Mouse (Mus musculus) mouse embryonic stem cell (cell line): Measurements from ENCODE around the gene Usp4.
"Not testable (repeated sequence)": the region's sequence is repeated elsewhere in the genome, so short reads cannot be mapped to it uniquely, and the experiment has no call there.

Experiments
- in situ Hi-C, 2 experiments: fragments of 300-500 bp; cut with MboI; formaldehyde crosslinking; loops; 1 replicate in 1 of 2; 3 replicates in 1 of 2; pipeline ENCODE4 v1.14.3; 2019 to 2020; ENCODE audit warnings: low sequenced_read_pairs in 2 of 2, low pct_unique_long_range_greater_than_20kb in 1 of 2, mixed read lengths in 1 of 2; ENCODE audit not compliant: unreplicated experiment in 1 of 2

The Usp4 gene

GRCm38 (mm10) chr9:108347540-108348289, at the start of gene Usp4:
TSS of gene Usp4 (plus strand) at chr9:108347853.
- in situ Hi-C loops: no loop called here

GRCm38 (mm10) chr9:108301853-108302252, 45.8 kb upstream of the Usp4 start:
- in situ Hi-C loops: no loop called here

GRCm38 (mm10) chr9:108304716-108305115, 42.9 kb upstream of the Usp4 start:
- in situ Hi-C loops: no loop called here

GRCm38 (mm10) chr9:108305170-108305569, 42.5 kb upstream of the Usp4 start:
- in situ Hi-C loops: no loop called here

- in situ Hi-C loops: no loop called here
Measured at GRCm38 (mm10) chr9:108305629-108306520, 41.8 kb upstream of the Usp4 start, which contains the start of the genes Rhoa and Tcta. TSS of gene Rhoa (plus strand) at chr9:108306129. TSS of gene Tcta (minus strand) at chr9:108306160.

GRCm38 (mm10) chr9:108306571-108306980, 41.1 kb upstream of the Usp4 start:
- in situ Hi-C loops: no loop called here

- in situ Hi-C loops: no loop called here
Measured at GRCm38 (mm10) chr9:108307021-108307807, 40.4 kb upstream of the Usp4 start.

- in situ Hi-C loops: no loop called here
Measured at GRCm38 (mm10) chr9:108308141-108308540, 39.5 kb upstream of the Usp4 start.

GRCm38 (mm10) chr9:108317572-108317971, 30.1 kb upstream of the Usp4 start:
- in situ Hi-C loops: no loop called here

- in situ Hi-C loops: no loop called here
Measured at GRCm38 (mm10) chr9:108318462-108318861, 29.2 kb upstream of the Usp4 start.

- in situ Hi-C loops: not testable (repeated sequence)
Measured at GRCm38 (mm10) chr9:108322054-108322453, 25.6 kb upstream of the Usp4 start.

- in situ Hi-C loops: no loop called here
Measured at GRCm38 (mm10) chr9:108324784-108325183, 22.9 kb upstream of the Usp4 start.

GRCm38 (mm10) chr9:108325811-108326210, 21.8 kb upstream of the Usp4 start:
- in situ Hi-C loops: no loop called here

- in situ Hi-C loops: no loop called here
Measured at GRCm38 (mm10) chr9:108337848-108338550, 9.7 kb upstream of the Usp4 start.

- in situ Hi-C loops: no loop called here
Measured at GRCm38 (mm10) chr9:108338551-108338885, 9.1 kb upstream of the Usp4 start.

GRCm38 (mm10) chr9:108338886-108339781, 8.5 kb upstream of the Usp4 start, which contains the start of gene Gpx1:
TSS of gene Gpx1 (plus strand) at chr9:108338903.
- in situ Hi-C loops: no loop called here

GRCm38 (mm10) chr9:108339886-108340257, 7.8 kb upstream of the Usp4 start:
- in situ Hi-C loops: no loop called here
